Mouse (Mus musculus) forebrain, embryonic 13.5 days (tissue): ENCODE data around the gene Lss. TPM values are rescaled to one million over a fixed set of nuclear protein-coding genes. Genes with fewer than 3 reads are reported as not detected.

Source experiments
- ATAC-seq: fragments of 200-750 bp; cut with Nextera tagmentation; 2 replicates; pipeline ENCODE4 v1.8.0; 2017
- H3K27ac ChIP-seq: fragments of 300-500 bp; sonication (generic); 2 replicates; pipeline ENCODE4 v1.5.1; 2015; ENCODE audit warnings: inconsistent platforms, mild to moderate bottlenecking, moderate library complexity
- H3K27me3 ChIP-seq: fragments of 300-500 bp; sonication (generic); 2 replicates; pipeline ENCODE4 v1.6.1; 2015; ENCODE audit warnings: mild to moderate bottlenecking, inconsistent platforms
- H3K36me3 ChIP-seq: fragments of 300-500 bp; sonication (generic); 2 replicates; pipeline ENCODE4 v1.6.1; 2015; ENCODE audit warnings: mild to moderate bottlenecking, inconsistent platforms; ENCODE audit not compliant: poor library complexity, severe bottlenecking
- H3K4me1 ChIP-seq: fragments of 300-500 bp; sonication (generic); 2 replicates; pipeline ENCODE4 v1.6.1; 2015; ENCODE audit warnings: inconsistent platforms
- H3K4me2 ChIP-seq: fragments of 300-500 bp; sonication (generic); 2 replicates; pipeline ENCODE4 v1.6.1; 2015; ENCODE audit warnings: inconsistent platforms, mild to moderate bottlenecking, moderate library complexity
- H3K4me3 ChIP-seq: fragments of 300-500 bp; sonication (generic); 2 replicates; pipeline ENCODE4 v1.5.1; 2015; ENCODE audit warnings: mild to moderate bottlenecking, inconsistent platforms
- H3K9ac ChIP-seq: fragments of 300-500 bp; sonication (generic); 2 replicates; pipeline ENCODE4 v1.6.1; 2015; ENCODE audit warnings: mild to moderate bottlenecking, inconsistent platforms
- H3K9me3 ChIP-seq: fragments of 300-500 bp; sonication (generic); replicated peaks from 2 replicates; pipeline ENCODE4 v1.6.1; 2016; ENCODE audit warnings: inconsistent platforms
- WGBS: fragments of 180-500 bp; shearing (Covaris S2); methylation state at CpG from one replicate; pipeline ENCODE4 v1.1.7; 2015; 5-methylcytosine and 5-hydroxymethylcytosine counted together
- polyA plus RNA-seq: library from polyadenylated mRNA; unstranded; fragments of >200 nt; fragmentation: Nextera tagmentation; extraction: Ambion mirVana; gene quantifications from 2 replicates; pipeline ENCODE4 v1.2.1, GENCODE M21; 2015

Gene Lss
- polyA plus RNA-seq, 1 experiment from 2014 or later, result 48.4 TPM

DNA sequence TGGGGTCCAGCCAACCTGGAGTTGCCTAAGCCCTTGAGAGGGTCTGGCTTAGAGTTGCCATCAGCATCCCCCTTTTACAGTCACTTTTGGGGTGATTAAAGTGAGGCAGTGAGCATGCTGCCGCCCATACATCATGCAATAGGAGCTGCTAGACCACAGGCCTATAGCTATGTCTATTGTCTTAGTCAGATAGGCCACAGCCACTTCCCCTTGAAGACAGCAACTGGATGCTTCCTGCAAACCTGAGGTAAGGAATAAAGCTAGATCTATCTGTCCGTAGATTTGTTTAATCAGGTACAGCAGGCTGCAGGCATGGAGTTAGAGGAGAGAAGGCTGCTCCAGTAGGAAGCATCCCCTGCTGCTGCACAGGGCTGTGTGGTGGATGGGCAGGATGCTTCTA, 39.7 kb downstream of the Lss start:
- Histone ChIP-seq H3K27me3 (no peaks in the 10 kb centered on the region), H3K9me3 (no peaks in the 10 kb centered on the region), H3K4me2 (no peak overlapping the region), H3K36me3 (no peaks in the 10 kb centered on the region), H3K4me3 (no peak overlapping the region), H3K27ac (no peak overlapping the region), H3K4me1 (no peaks in the 10 kb centered on the region), H3K9ac (no peak overlapping the region)
- ATAC-seq, result no peak
- WGBS, result 79% methylated on average over 2 of the region's 2 CpGs

DNA sequence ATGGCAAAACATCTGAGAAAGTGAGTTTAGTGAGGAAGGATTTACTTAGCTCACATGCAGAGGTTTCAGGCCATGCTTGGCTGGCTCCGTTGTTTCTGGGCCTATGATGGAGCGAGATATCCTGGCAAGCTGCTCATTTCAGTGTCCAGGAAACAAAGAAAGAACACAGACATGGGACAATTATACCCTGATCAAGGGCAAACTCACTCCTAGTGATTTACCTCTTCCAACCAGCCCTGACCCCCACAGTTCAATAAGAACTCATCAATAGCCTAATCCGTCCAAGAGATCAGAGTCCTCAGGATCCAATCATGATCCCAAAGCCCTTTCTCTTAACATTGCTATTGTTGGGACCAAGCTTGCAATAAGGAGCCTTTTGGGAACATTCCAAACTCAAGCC, 40.8 kb downstream of the Lss start:
- no peak overlapping the region for H3K9ac ChIP-seq
- H3K4me3 ChIP-seq, result no peak overlapping the region
- no peaks in the 10 kb centered on the region for H3K27me3 ChIP-seq
- H3K27ac ChIP-seq, result no peak overlapping the region
- no peaks in the 10 kb centered on the region for H3K36me3 ChIP-seq
- no peaks in the 10 kb centered on the region for H3K9me3 ChIP-seq
- H3K4me1 ChIP-seq, result no peaks in the 10 kb centered on the region
- WGBS, result 30% methylated on average over 3 of the region's 3 CpGs
- H3K4me2 ChIP-seq, result no peak overlapping the region
- no peak for ATAC-seq

DNA sequence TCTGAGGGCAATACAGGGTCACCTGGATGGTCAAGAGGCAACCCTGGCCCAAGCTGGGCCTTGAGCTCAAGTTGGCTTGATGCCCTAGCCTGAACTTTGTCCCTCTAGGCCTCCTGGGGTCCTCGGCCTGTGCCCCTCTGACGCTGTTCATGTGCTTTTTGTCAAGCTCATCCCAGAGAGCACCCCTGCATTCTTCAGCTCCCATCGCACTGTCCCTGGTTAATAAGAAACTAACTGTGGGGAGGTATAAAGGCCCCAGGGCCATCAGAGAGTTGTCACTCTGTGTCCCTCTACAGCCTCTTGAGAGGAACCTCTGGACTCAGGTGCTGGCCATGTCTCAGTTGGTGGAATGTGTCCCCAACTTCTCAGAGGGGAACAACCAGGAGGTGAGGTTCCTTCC, 44.0 kb downstream of the Lss start, which contains the start of gene Ftcd:
Gene Ftcd (plus strand): TSS at position 275 of the 400 bp plus-strand sequence.
- no peak within 1 kb of the TSS for H3K4me3 ChIP-seq
- no peaks in the 10 kb centered on the region for H3K27me3 ChIP-seq
- ATAC-seq, result no peak
- H3K4me2 ChIP-seq, result no peak within 1 kb of the TSS
- 91% methylated on average over 3 of the region's 3 CpGs for WGBS
- H3K27ac ChIP-seq, result no peak within 1 kb of the TSS
- H3K9ac ChIP-seq, result no peak within 1 kb of the TSS
- H3K4me1 ChIP-seq, result no peaks in the 10 kb centered on the region
- no peaks in the 10 kb centered on the region for H3K9me3 ChIP-seq
- no peaks in the 10 kb centered on the region for H3K36me3 ChIP-seq

GRCm38 (mm10) chr10:76576920-76577319, 45.5 kb downstream of the Lss start:
- WGBS, result 86% methylated on average over 7 of the region's 7 CpGs
- Histone ChIP-seq H3K9me3 (no peaks in the 10 kb centered on the region), H3K4me1 (no peaks in the 10 kb centered on the region), H3K9ac (no peak overlapping the region), H3K4me3 (no peak overlapping the region), H3K27me3 (no peaks in the 10 kb centered on the region), H3K27ac (no peak overlapping the region), H3K4me2 (no peak overlapping the region), H3K36me3 (no peaks in the 10 kb centered on the region)
- ATAC-seq, result no peak

- Histone ChIP-seq H3K27ac (no peak overlapping the region), H3K4me3 (no peak overlapping the region), H3K4me2 (peak overlapping the region; percentile 30; the same call in 1 of the 2 replicates), H3K4me1 (no peaks in the 10 kb centered on the region), H3K9ac (no peak overlapping the region), H3K27me3 (peaks cover 8% of the 10 kb centered on the region; the same call in 1 of the 2 replicates), H3K9me3 (no peaks in the 10 kb centered on the region), H3K36me3 (no peaks in the 10 kb centered on the region)
- 11% methylated on average over 10 of the region's 10 CpGs for WGBS
- no peak for ATAC-seq
Observed at GRCm38 (mm10) chr10:76584138-76584537, 52.8 kb downstream of the Lss start.

DNA sequence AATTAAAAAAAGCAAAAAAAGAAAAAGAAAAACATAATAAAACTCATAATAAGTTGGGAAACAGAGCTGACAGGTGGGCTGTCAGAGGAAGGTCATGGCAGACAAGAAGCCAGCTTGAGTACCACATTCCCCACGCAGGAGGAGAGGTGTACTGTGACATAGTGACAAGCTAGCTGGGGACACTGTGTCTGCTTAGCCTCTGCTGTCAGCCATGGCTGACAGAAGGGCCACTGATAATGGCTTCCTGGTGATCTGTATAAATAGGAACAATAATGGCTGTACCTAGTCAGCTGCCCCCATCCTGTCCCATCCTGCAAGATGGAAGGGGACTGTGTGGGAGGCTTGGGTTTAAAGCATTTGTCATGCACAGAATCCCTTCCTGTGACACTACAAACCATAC, 54.8 kb downstream of the Lss start:
- Histone ChIP-seq H3K27ac (no peak overlapping the region), H3K4me1 (no peaks in the 10 kb centered on the region), H3K9me3 (no peaks in the 10 kb centered on the region), H3K4me2 (no peak overlapping the region), H3K9ac (no peak overlapping the region), H3K4me3 (no peak overlapping the region), H3K36me3 (no peaks in the 10 kb centered on the region), H3K27me3 (peaks cover 8% of the 10 kb centered on the region; the same call in 1 of the 2 replicates)
- ATAC-seq, result no peak
- 69% methylated on average over 1 of the region's 1 CpGs for WGBS

- 85% methylated on average over 11 of the region's 11 CpGs for WGBS
- Histone ChIP-seq H3K9me3 (no peaks in the 10 kb centered on the region), H3K4me2 (no peak overlapping the region), H3K36me3 (no peaks in the 10 kb centered on the region), H3K27me3 (0 out of 2 replicates have a peak, but pooled peaks cover 3% of the 10 kb centered on the region), H3K27ac (no peak overlapping the region), H3K9ac (no peak overlapping the region), H3K4me3 (no peak overlapping the region), H3K4me1 (no peaks in the 10 kb centered on the region)
- no peak for ATAC-seq
Observed at GRCm38 (mm10) chr10:76590197-76590596, 58.8 kb downstream of the Lss start.

GRCm38 (mm10) chr10:76596338-76596737, 65.0 kb downstream of the Lss start:
- H3K36me3 ChIP-seq, result no peaks in the 10 kb centered on the region
- WGBS, result 93% methylated on average over 31 of the region's 31 CpGs
- H3K27me3 ChIP-seq, result 0 out of 2 replicates have a peak, but pooled peaks cover 3% of the 10 kb centered on the region
- no peaks in the 10 kb centered on the region for H3K4me1 ChIP-seq
- H3K9ac ChIP-seq, result no peak overlapping the region
- H3K4me3 ChIP-seq, result no peak overlapping the region
- H3K27ac ChIP-seq, result no peak overlapping the region
- no peaks in the 10 kb centered on the region for H3K9me3 ChIP-seq
- no peak overlapping the region for H3K4me2 ChIP-seq
- ATAC-seq, result no peak

- Histone ChIP-seq H3K27ac (no peak overlapping the region), H3K27me3 (no peaks in the 10 kb centered on the region), H3K36me3 (no peaks in the 10 kb centered on the region), H3K9me3 (no peaks in the 10 kb centered on the region), H3K9ac (no peak overlapping the region), H3K4me1 (no peaks in the 10 kb centered on the region), H3K4me2 (no peak overlapping the region), H3K4me3 (no peak overlapping the region)
- WGBS, result 92% methylated on average over 3 of the region's 3 CpGs
- ATAC-seq, result no peak
Observed at GRCm38 (mm10) chr10:76602690-76603089, 71.3 kb downstream of the Lss start.

Other genes starting within 250 kb of the Lss start
- gene Dip2a, start 186.3 kb upstream of the Lss start, polyA plus RNA-seq, result 10.2 and 10.4 TPM in 2 replicates
- 2.1 TPM in 1 of 2 replicates, not detected in the other for gene AC141477.1, start 91.1 kb upstream of the Lss start, polyA plus RNA-seq
- gene Pcnt, start 88.8 kb upstream of the Lss start, polyA plus RNA-seq, result 14.8 and 15.0 TPM in 2 replicates
- gene 2610028H24Rik, start 82.5 kb upstream of the Lss start, polyA plus RNA-seq, result not detected in 2 replicates
- 68.0 and 71.3 TPM in 2 replicates for gene Mcm3ap, start 62.7 kb upstream of the Lss start, polyA plus RNA-seq
- 7.8 and 7.9 TPM in 2 replicates for gene Ybey, start 62.5 kb upstream of the Lss start, polyA plus RNA-seq
- 0.22 TPM in 1 of 2 replicates, not detected in the other for gene Spatc1l, start 30.7 kb downstream of the Lss start, polyA plus RNA-seq
- not detected in 2 replicates for gene Ftcd, start 44.1 kb downstream of the Lss start, polyA plus RNA-seq
- 4.4 and 5.4 TPM in 2 replicates for gene Col6a2, start 92.0 kb downstream of the Lss start, polyA plus RNA-seq
- 4.4 and 5.9 TPM in 2 replicates for gene Col6a1, start 194.6 kb downstream of the Lss start, polyA plus RNA-seq